Mouse (Mus musculus): ENCODE measurements around the gene Mtfr1l. TPM values are rescaled to one million over a fixed set of nuclear protein-coding genes. Genes with fewer than 3 reads are reported as not detected.

Mtfr1l gene
- total RNA-seq (2021) = 100 to 1,000 TPM; 120 to 122 TPM
- long read RNA-seq, experiment 1, full-length matches to known transcripts = 171 of 316 reads
- long read RNA-seq, experiment 1, partial matches to known transcripts = 85 of 316 reads
- long read RNA-seq, experiment 1, other reads (novel, unspliced or antisense) = 60 of 316 reads
- long read RNA-seq, experiment 2, transcript Mtfr1l-201 (7 exons, 2,025 nt) = minor isoform, 45 of 370 reads
- long read RNA-seq, experiment 2, transcript Mtfr1l-202 (7 exons, 1,969 nt) = major isoform, 177 of 370 reads
- long read RNA-seq, experiment 2, partial matches to known transcripts = 77 of 370 reads
- long read RNA-seq, experiment 2, other reads (novel, unspliced or antisense) = 71 of 370 reads

DNA sequence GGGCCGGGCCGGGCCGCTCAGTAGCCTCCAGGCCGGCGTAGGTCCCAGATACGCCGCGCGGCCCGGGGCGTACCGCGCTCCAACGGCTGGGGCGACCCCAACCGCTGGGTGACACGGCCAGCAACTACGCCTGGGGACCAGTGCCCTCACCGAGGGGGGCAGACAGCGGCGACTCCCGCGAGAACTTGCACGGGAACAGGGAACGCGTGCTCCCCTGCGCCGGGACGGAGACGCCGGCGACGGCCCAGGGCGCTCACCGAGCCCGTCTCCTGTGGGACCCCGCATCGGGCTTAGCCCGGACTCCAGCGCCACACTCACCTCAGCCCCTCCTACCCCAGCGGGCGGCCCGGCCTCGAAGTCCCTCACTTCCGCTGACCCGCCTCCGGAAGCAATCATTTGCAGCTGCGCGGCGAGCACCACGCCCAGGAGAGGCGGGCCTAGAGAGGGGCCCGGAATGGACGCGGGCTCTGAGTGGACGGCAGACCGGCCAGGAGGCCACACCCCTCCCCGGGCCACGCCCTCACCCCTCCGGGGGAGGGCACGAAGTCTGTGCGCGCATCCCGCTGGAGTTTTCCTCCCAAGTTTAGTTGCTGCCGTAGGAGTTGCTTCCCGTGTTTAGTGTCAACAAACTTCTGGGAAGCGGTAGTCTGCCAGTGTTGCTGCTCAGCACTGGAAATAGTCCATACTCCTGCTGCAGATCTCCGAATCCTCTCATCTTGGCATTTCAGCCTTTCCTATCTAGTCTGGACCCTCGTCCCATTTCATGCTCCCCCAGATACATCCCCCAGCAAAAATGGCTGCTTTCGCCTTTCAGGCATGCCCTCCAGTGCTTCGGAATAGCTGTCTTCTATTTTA, at the start of gene Mtfr1l:
Gene Mtfr1l, minus strand, starts transcription at position 456 of the 855 bp plus-strand sequence.
- DNase-seq = peak; percentile 99

- no peak for DNase-seq
These were observed 48.3 kb upstream of the Mtfr1l start for GRCm38 (mm10) chr4:134583513-134583912.

DNA sequence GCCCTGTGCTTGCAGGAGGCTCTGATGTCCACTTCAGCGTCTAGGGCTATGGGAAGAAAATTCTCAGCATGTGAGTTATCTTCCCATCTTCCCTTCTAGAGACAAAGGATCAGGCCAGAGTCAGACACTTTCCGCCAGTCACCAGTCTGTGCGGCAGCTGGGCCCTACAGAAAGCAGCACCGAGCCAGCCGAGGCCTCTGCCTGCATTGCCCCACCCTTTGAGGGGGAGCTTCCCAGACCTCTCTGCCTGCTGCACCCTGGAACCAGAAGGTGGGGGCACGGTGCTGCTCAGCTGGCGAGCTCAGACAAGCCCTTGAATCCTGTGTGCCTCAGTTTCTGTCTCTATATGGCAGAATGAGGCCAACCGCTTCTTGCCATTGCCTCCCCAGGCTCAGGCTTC, 46.2 kb upstream of the Mtfr1l start:
- no peak for DNase-seq

DNA sequence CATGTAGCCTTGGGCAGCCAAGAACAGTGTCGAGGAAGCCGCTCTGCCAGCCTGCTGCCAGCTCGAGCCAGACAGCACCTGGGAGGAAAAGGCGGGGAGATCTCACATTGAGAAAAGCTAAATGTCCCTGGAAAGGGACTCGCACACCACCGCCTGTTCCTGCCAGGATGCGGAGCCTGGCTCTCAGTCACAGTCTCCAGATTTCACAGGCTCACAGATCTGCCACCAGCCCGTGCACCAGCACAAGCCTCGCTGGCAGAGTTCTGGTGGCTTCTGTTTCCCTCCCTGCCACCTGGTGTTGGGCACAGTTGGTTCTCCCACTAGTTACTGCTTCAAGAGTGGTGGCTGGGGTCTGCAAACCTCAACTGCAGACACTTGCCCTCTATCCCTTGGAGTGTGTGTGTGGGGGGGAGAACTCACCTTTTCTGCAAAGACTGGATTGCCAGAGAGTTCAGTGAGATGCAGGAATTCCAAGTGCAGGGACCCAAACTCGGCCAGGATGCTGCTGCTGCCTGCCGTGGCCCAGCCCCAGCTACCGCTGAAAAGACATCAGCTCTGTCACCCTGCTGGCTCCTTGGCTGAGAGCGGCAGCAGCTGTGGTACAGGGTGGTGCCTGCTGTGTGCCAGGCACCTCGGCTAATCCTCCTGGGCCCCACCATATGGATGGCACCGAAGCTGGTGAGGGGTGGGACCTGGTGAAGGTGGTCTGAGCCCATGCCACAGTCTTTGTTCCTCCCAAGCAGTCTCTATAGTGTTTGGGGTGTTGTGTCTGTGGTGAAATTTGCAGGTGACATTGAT, 45.4 kb upstream of the Mtfr1l start:
- DNase-seq = no peak

- no peak for DNase-seq
These were observed 44.4 kb upstream of the Mtfr1l start for GRCm38 (mm10) chr4:134579620-134580019.

DNA sequence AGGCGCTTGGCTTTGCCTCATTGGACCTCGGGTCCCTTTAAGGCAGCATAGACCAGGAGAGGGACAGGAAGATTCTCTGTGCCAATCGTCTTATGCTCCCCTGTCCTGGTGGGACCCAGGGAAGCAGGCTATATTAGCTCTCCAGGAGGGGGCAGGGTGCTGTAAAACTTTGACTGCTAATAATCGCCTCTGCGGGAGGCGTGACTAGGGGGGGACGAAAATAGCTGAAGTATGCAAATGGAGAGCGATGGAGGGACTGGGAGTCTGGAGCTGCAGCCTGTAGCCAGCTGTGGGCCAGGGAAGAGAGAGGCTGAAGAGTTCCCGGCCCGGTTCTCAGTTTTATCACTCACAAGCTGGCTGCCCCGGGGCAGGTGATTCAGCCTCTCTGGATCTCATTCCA, 44.0 kb upstream of the Mtfr1l start:
- DNase-seq = no peak

GRCm38 (mm10) chr4:134578407-134578806, 43.2 kb upstream of the Mtfr1l start:
- DNase-seq = no peak

GRCm38 (mm10) chr4:134577281-134577680, 42.1 kb upstream of the Mtfr1l start:
- DNase-seq = no peak

GRCm38 (mm10) chr4:134575486-134575885, 40.3 kb upstream of the Mtfr1l start:
- no peak for DNase-seq

GRCm38 (mm10) chr4:134572449-134573300, 37.5 kb upstream of the Mtfr1l start:
- DNase-seq = peak; percentile 65

DNA sequence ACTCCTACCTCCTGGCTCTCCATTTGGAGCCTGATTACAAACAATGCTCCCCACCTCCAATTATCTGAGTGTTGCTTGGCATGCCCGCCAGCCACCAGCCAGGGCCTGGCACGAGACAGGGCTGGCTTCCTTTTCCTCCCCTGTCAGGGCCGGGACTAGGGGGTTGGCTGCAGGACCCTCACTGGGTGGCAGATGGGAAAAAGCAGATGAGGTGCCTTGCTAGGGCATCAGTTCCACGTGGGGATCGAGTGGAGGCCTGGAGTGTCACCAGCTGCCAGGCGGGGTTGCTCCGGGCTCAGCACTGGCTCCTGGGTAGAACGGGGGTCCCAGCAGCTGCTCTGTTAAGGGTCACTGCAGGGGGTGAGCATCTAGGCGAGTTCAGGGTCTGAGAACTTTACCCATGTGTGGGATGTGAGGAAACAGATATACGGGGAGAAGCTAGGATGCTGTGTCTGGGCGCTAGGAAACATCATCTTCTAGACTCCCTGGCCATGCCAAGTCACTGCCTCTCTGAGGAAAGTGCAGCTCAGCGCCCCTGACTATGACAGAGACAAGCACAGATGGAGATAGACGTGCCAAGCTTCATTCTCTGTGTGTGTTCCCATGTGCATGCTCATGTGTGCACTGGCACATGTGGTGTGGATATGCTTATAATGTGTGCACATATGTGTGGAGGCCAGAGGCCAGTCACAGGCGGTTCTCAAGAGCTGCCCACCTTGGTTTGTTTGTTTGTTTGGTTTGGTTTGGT, 35.7 kb upstream of the Mtfr1l start:
- DNase-seq = no peak

DNA sequence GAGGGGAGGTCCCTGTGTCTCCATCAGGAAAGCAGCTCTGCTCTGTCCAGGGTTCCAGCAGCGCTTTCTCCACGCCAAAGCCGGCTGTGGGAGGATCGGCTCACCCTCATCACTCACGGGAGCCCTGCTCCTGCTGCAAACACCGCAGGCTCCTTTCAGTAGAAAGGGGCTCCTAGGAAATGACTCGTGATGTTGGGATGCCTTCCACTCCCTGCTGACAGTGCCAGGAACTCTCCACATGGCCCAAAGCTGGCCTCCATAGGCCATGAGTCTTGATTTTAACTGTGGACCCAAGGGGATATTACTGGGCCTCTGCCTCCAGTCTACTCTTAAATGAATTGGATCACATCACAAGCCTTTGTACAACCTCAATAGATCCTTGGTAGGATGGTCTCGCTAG, 34.6 kb upstream of the Mtfr1l start:
- DNase-seq = no peak

GRCm38 (mm10) chr4:134569205-134569604, 34.0 kb upstream of the Mtfr1l start:
- DNase-seq = no peak

GRCm38 (mm10) chr4:134567377-134568226, 32.4 kb upstream of the Mtfr1l start:
- DNase-seq = no peak

DNA sequence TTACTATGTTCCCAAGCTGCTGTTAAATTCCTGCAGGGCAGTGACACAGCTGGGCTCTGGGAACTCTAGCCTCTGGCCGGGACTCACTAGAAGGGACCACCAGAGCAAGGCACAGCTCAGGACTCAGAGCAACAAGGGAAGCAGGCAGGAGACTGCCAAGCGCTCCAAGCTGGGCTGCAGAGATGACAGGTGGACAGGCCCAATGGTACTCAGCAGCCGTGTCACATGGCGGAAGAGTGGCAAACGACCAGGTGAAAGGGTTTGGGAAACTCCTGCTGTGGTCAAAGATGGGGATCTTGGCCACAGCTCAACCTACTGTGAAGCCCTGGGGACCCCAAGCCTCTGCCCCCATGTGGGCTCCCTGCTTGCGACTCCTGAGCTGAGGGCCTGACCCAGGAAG, 28.9 kb upstream of the Mtfr1l start:
- DNase-seq = no peak

DNA sequence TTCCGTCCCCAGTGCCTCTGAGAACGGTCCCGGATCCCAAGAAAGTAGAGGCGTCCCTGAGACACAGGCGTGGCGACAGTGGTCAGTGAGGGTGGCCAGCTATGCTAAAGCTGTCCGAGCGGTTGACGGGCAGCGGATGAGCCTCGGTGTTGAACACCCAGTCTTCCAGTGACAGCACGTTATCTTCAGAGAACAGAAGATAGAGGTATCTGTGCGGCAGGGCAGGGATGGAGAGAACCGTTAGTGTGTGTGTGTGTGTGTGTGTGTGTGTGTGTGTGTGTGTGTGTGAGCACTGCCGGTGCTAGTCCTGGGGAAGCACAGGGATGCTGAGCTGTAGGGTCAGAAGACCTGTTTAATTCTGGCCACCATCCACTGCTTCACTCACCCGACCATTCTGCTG, 28.4 kb upstream of the Mtfr1l start:
- DNase-seq = no peak

DNA sequence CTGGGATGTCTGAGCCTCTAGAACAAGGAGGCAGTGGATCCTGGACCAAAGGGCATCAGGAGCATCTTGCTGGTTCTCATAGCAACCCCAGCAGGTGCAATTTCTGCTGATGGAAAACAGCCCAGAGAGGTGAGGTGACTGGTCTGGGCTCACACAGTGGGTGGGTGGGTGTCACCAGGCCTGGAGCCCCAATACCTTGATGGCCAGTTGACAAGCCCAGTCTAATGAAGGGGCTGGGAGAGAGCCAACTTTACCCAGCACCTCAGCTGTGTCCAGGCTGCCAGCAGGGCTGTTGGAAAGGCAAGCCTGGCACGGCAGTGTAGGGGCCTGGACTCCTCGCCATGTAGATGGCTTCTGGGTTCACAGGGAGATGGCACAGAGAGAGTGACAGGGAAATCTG, 26.8 kb upstream of the Mtfr1l start:
- no peak for DNase-seq

DNA sequence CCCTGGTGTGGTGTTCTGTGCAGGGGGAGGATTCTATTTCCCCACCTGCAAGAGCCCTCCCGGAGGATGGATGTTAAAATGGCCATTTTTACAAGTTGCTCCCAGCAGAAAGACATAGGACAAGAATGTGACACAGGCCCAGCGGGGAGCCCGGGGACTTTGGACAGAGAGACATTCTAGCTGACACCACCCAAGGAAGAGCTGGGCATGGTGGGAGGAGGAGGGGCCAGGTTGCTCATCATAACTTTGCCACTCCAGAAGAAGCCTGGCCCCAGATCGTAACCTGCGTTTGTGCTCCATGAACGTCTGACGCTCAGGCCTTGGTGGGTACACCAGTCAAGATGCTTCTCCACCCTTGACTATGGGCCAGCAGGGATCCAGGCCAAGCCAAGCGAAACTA, 25.5 kb upstream of the Mtfr1l start:
- no peak for DNase-seq

GRCm38 (mm10) chr4:134559154-134559553, 24.0 kb upstream of the Mtfr1l start:
- DNase-seq = no peak

DNA sequence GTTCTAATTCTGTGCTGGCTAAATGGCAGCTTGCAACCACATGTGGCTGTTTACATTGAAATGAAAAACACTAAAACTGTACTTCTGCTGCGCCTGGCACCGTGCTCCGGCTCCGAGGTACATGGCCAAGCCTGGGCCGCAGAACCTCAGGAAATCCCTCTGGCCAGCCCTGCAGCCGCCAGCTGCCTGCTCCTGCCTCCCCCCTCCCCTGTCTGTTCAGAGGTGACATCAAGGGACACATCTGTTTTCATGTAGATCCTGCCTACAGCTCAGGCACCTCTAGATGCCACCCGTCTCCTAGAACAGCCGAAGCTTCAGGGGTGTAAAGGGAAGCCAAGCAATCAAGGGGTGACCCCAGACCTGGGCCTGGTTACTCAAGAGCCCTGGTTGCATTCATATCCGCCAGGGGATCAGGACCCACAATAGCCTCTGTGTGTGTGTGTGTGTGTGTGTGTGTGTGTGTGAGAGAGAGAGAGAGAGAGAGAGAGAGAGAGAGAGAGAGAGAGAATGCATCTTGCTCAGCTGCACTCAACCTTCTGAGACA, 23.5 kb upstream of the Mtfr1l start:
- peak; percentile 50 for DNase-seq

Data from gastrocnemius, postnatal 25 days (tissue).